Mouse (Mus musculus) embryo, embryonic 10.5 days (tissue): ENCODE measurements around the gene Gm10563.
"Not testable (repeated sequence)": the region's sequence is repeated elsewhere in the genome, so short reads cannot be mapped to it uniquely, and the experiment has no call there.

Experiments
- DNase-seq: peaks from one replicate; pipeline ENCODE4 v3.0.0-alpha.2; 2015; ENCODE audit warnings: low spot score

Gene Gm10563

DNA sequence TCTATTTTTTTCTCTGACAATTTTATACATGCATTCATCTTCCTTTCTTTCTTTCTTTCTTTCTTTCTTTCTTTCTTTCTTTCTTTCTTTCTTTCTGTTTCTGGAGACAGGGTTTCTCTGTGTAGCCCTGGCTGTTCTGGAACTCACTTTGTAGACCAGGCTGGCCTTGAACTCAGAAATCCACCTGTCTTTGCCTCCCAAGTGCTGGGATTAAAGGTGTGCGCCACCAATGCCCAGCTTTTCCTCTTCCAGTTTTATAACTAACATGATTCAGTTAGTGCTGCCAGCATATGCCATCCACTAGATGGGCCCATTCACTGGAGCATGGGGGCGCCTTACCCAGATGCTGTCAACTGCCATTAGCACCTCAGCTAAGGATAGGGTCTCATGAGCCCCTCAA is at the start of gene Gm10563:
TSS of gene Gm10563 (minus strand) at position 101 of the 400 bp plus-strand sequence.
- DNase-seq, result not testable (repeated sequence)

GRCm38 (mm10) chr4:155694482-155695401 is 49.5 kb upstream of the Gm10563 start:
- DNase-seq, result peak; percentile 63

GRCm38 (mm10) chr4:155694111-155694481 is 48.9 kb upstream of the Gm10563 start, which contains the start of gene Fndc10:
Gene Fndc10, plus strand, starts transcription at chr4:155694342.
- DNase-seq, result peak; percentile 77

GRCm38 (mm10) chr4:155692421-155692820 is 47.2 kb upstream of the Gm10563 start:
- no peak for DNase-seq

GRCm38 (mm10) chr4:155690571-155691375 is 45.6 kb upstream of the Gm10563 start:
- no peak for DNase-seq

DNA sequence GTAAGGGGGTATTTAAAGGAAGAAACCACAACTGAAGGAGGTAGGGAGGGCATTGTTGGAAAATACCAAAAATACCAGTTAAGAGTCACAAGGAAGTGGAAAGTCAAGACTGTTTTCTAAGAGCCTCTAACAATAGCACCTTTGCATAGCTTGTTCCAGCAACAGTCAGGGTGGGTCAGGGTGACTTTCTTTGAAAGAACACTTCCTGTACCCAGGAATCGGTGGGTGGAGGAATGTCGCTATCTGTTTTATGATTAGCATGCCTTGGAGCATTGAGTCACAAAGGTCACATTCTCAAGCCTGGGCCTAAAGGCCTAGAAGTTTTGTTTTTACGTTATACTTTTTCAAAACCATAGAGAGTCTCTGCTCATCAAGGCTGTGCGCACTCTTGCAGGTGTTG is 42.6 kb upstream of the Gm10563 start:
- not testable (repeated sequence) for DNase-seq

- DNase-seq, result not testable (repeated sequence)
Measured at GRCm38 (mm10) chr4:155683670-155684277, 38.6 kb upstream of the Gm10563 start.

- DNase-seq, result no peak
Measured at GRCm38 (mm10) chr4:155675991-155676390, 30.8 kb upstream of the Gm10563 start.

DNA sequence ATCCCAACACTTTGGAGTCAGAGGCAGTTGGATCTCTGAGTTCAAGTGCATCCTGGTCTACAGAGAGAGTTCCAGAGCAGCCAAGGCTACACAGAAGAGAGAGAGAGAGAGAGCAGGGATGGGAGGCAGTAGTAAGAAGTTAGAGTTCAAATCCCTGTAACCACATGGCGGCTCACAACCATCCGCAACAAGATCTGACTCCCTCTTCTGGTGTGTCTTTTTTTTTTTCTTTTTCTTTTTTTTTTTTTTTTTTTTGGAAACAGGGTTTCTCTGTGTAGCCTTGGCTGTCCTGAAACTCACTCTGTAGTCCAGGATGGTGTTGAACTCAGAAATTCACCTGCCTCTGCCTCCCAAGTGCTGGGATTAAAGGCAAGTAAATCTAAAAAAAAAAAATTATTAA is 26.9 kb upstream of the Gm10563 start:
- DNase-seq, result no peak

DNA sequence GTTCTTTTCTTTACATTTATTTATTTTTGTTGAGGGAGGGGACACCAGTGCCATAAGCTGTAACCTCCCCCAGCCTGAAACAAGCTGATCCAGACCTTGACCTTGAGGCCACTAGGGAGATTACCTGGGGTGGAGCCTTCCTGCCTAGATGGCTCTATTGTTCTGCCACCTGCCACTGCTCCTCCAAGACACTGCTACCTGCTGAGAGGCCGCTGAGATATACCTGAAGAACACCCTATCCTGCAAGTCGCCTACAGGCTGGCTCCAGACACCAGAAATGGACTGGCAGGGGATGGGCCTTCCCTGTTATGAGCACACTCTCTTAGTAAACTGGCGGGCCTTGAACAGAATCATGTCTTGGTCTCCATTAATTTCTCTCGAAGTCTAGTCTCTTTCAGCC is 25.0 kb upstream of the Gm10563 start:
- not testable (repeated sequence) for DNase-seq

DNA sequence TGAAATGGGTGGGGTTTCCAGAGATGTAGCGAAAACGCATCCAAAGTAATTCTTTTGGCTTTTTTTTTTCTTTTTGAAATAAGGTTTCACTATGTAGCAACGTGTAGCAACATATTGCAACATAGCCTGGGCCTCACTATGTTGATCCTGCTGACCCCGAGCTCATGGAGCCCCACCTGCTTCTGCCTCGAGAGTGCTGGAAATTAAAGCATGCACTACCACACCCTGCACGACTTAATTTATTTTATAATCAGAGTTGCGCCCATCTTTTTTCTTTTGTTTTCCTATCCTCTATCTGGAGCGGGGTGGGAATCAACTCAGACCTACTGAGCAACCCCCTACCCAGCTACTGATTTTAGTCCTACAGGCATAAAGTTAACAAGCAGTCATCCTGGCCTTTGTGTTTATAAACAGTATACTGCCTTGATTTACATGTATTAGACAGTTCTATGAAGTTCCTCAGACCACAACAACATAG is 24.4 kb upstream of the Gm10563 start:
- DNase-seq, result no peak

- DNase-seq, result peak; percentile 99
Measured at GRCm38 (mm10) chr4:155668689-155669597, 23.7 kb upstream of the Gm10563 start, which contains the start of gene Mib2. Gene Mib2, minus strand, starts transcription at chr4:155669198.

DNA sequence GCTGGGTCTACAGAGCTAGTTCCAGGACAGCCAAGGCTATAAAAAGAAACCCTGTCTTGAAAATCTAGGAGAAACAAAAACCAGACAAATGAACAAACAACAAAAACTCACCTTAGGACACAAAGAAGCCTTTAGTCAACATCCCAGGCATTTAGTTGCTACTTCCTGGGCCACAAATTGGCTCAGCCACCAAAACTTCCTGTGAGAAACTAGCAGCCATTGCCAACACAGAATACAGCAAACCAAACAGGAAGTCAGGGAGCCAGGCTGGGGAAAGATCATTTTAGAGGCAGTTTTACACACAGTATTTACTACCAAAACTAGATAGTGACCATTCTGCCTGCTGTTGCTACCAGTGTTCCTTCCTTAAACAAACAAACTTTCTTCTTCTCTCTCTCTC is 21.7 kb upstream of the Gm10563 start:
- DNase-seq, result no peak

DNA sequence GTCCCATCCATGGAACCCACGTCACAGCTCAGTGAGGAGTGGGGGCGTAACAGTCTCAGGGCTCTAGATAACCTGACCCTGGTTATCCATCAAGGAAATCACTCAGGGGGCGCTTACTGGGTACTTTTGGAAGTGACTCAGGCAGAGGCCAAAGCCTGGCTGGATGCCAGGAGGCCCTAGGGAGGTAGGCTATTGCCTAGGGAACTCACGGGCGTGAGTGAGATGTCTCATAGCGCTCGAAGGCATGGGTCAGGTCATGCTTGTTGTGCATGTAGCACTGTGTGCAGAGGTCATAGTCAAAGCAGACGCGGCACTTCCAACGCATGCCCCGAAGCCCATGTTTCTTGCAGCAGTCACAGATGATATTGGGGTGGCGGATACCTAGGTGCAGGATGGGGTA is 15.4 kb upstream of the Gm10563 start:
- DNase-seq, result no peak

- no peak for DNase-seq
Measured at GRCm38 (mm10) chr4:155658961-155659360, 13.8 kb upstream of the Gm10563 start.

DNA sequence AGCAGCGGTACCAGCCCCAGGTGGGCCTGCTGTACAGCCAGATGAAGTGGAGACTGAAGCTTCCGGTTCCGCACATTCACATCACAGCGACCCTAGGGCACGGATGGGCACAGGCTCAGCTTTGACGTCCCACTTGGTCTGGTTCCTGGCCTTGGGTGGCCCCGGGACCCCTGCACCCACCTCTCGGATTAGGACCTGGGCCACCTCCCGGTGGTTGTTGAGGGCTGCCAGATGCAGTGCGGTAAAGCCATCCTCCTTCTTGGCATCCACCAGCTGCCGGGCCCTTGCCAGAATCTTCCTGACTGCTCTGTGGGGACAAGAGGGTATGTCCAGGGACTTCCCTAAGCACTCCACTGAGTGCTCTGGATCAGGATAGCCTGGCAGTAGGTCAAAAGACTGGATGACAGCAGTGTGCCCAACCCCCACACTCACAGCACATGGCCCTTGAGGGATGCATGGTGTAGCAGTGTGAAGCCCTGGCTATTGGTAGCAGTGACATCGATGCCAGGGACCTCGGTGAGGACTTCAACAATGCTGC is 11.1 kb upstream of the Gm10563 start:
- no peak for DNase-seq

DNA sequence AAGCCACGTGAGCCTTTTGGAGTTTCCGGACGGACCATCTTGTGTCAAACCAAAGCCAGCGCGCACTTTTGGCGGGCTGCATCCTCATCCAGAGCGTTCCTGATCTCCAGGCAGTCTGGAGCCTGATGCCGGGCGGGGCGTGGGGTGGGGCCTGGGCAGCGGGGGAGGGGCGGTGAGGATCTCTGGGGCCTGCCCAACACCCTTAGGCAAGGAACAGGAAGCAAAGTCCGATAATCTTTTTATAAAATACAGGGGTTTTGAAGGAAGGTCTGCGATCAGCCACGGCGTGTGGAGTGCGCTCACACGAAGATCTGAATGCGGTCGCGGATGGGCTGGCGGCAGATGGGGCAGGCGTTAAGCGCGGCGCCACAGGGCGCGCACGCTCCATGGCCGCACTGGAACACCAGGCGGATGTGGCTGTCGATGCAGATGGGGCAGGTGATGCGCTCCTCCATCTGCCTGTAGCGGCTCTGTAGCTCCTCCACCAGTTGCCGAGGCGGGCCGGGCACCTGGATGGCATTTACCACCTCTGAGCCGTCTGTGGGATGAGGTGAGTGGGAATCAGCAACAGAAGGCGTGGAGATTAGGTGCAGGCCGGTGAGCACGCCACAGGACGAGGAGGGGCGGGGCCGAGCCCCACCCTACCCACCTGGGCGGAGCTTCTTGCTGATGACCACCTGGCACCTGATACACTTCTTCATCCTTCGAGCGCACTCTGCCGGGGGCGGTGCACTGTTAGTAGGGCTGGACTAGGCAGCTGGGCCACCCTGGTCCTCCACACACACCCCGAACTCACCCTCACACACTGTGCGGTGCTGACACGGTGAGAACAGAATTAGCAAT is 9.5 kb upstream of the Gm10563 start:
- peak; percentile 69 for DNase-seq

GRCm38 (mm10) chr4:155654183-155654455 is 8.9 kb upstream of the Gm10563 start:
- DNase-seq, result no peak

DNA sequence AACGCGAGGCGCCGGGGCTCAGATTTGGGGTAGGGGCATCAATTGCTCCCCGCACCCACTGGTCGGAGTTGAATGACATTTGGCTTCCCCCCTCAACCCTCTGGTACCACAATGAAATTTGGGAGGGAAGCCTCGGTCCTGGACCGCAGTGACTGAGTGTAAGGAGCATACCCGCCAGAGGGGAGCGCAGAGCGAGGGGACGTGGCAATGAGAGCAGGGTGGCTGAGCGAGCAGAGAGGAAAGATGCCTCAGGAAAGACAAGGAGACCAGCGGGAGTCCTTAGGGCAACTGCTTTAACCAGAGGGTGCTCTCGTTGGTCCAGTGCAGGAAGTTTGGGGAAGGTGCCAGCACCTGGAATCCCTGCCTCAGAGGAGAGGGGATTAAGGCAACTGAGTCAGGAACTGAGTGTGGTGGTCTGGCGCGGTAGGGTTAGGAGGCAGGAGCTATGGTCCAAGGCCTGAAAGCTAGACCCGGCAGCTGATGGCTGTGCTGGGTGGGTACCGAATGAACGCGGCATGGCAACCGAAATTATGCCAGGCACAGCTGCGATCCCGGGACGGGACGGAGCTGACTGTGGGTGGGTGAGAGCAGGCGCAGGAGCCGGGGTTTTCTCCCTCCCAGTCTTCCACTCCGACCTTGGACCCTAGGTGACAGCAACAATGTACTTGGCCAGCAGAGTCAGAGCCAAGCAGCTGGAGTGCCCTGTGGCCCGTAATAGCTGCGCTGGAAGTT is 8.4 kb upstream of the Gm10563 start:
- peak; percentile 63 for DNase-seq

GRCm38 (mm10) chr4:155653086-155653450 is 7.9 kb upstream of the Gm10563 start, which contains the start of gene Mmp23:
Gene Mmp23, minus strand, starts transcription at chr4:155653384.
- peak; percentile 74 for DNase-seq
